Comparison of ENCODE assay signal across 24 mouse cellular contexts in genomic region chr2:58662661-58663060, GRCm38 (mm10).
DNase-seq lines count a peak whose midpoint lies in the region; ATAC-seq lines count a peak whose summit lies in the region.
"Had no signal": no experiment of that assay in that cellular context is flagged by ENCODE, and none has a peak within 500 bp of the region (broad histone marks: within the 10 kb centered on the region; RNA-seq: fewer than 3 reads in every experiment).

No protein-coding gene starts in this region.

- no peaks in the 10 kb centered on the region for H3K9me3 ChIP-seq in forebrain, embryonic 15.5 days
- H3K9me3 ChIP-seq in forebrain, embryonic 10.5 days = 0 out of 2 replicates have a peak, but pooled peaks cover 2% of the 10 kb centered on the region
- no peaks in the 10 kb centered on the region for H3K9me3 ChIP-seq in intestine, embryonic 14.5 days (ENCODE audit: control insufficient read depth, low read length)
- peaks cover 3% of the 10 kb centered on the region; the same call in 1 of the 2 replicates for H3K9me3 ChIP-seq in intestine, embryonic 16.5 days (ENCODE audit: control insufficient read depth, low read length)
- no peaks in the 10 kb centered on the region for H3K9me3 ChIP-seq in midbrain, embryonic 12.5 days
- 0 out of 2 replicates have a peak, but pooled peaks cover 4% of the 10 kb centered on the region for H3K9me3 ChIP-seq in midbrain, embryonic 10.5 days (replicated peaks)
- H3K9me3 ChIP-seq: embryonic facial prominence, embryonic 10.5 days; embryonic facial prominence, embryonic 12.5 days had no signal

- 0 out of 2 replicates have a peak overlapping the region, but pooled peaks have one; percentile 15 for H3K27ac ChIP-seq in forebrain, embryonic 15.5 days (replicated peaks)
- no peak overlapping the region for H3K27ac ChIP-seq in forebrain, embryonic 10.5 days
- H3K27ac ChIP-seq in intestine, embryonic 14.5 days (ENCODE audit: low read depth) = no peak overlapping the region
- no peak overlapping the region for H3K27ac ChIP-seq in intestine, embryonic 16.5 days (ENCODE audit: low read length)
- H3K27ac ChIP-seq in midbrain, embryonic 12.5 days (replicated peaks) = no peak overlapping the region
- no peak overlapping the region for H3K27ac ChIP-seq in midbrain, embryonic 10.5 days (replicated peaks)
- H3K27ac ChIP-seq: embryonic facial prominence, embryonic 10.5 days; embryonic facial prominence, embryonic 12.5 days had no signal

- no peak overlapping the region for H3K4me3 ChIP-seq in forebrain, embryonic 15.5 days
- no peak overlapping the region for H3K4me3 ChIP-seq in forebrain, embryonic 10.5 days
- H3K4me3 ChIP-seq in intestine, embryonic 14.5 days (ENCODE audit: low read depth, low read length) = no peak overlapping the region
- H3K4me3 ChIP-seq in intestine, embryonic 16.5 days (ENCODE audit: low read length) = no peak overlapping the region
- H3K4me3 ChIP-seq in midbrain, embryonic 12.5 days = no peak overlapping the region
- H3K4me3 ChIP-seq in midbrain, embryonic 10.5 days = no peak overlapping the region
- H3K4me3 ChIP-seq: embryonic facial prominence, embryonic 10.5 days; embryonic facial prominence, embryonic 12.5 days had no signal

- H3K4me1 ChIP-seq in forebrain, embryonic 15.5 days = peaks cover 33% of the 10 kb centered on the region
- peaks cover 8% of the 10 kb centered on the region; the same call in 1 of the 2 replicates for H3K4me1 ChIP-seq in forebrain, embryonic 10.5 days
- no peaks in the 10 kb centered on the region for H3K4me1 ChIP-seq in intestine, embryonic 14.5 days (replicated peaks; ENCODE audit: control insufficient read depth, insufficient read depth, low read length)
- no peaks in the 10 kb centered on the region for H3K4me1 ChIP-seq in intestine, embryonic 16.5 days (ENCODE audit: control insufficient read depth, insufficient read depth, low read length)
- peaks cover 12% of the 10 kb centered on the region for H3K4me1 ChIP-seq in midbrain, embryonic 12.5 days
- H3K4me1 ChIP-seq in midbrain, embryonic 10.5 days = peaks cover 36% of the 10 kb centered on the region

- 59% methylated on average over 9 of the region's 9 CpGs for WGBS in forebrain, embryonic 15.5 days
- 72% methylated on average over 9 of the region's 9 CpGs for WGBS in forebrain, embryonic 10.5 days
- WGBS in intestine, embryonic 14.5 days = 88% methylated on average over 9 of the region's 9 CpGs
- WGBS in intestine, embryonic 16.5 days = 85% methylated on average over 9 of the region's 9 CpGs
- 38% methylated on average over 9 of the region's 9 CpGs for WGBS in midbrain, embryonic 12.5 days
- WGBS in midbrain, embryonic 10.5 days = 59% methylated on average over 9 of the region's 9 CpGs

- no peak overlapping the region for H3K4me2 ChIP-seq in forebrain, embryonic 15.5 days (replicated peaks)
- no peak overlapping the region for H3K4me2 ChIP-seq in intestine, embryonic 14.5 days (ENCODE audit: low read length)
- no peak overlapping the region for H3K4me2 ChIP-seq in intestine, embryonic 16.5 days (ENCODE audit: low read depth, low read length)
- H3K4me2 ChIP-seq in midbrain, embryonic 12.5 days (replicated peaks) = no peak overlapping the region
- H3K4me2 ChIP-seq: embryonic facial prominence, embryonic 12.5 days had no signal

- ATAC-seq in forebrain, embryonic 15.5 days (replicated peaks) = no peak
- no peak for ATAC-seq in intestine, embryonic 14.5 days (replicated peaks; ENCODE audit: low FRiP score, low TSS enrichment, low read depth)
- no peak for ATAC-seq in intestine, embryonic 16.5 days
- ATAC-seq in midbrain, embryonic 12.5 days (ENCODE audit: low FRiP score, low read depth) = peak; percentile 71; the same call in 1 of the 2 replicates
- ATAC-seq: activated CD4-positive, CD25-positive, alpha-beta regulatory T cell, adult 4 months; CD4-positive, CD25-positive, alpha-beta regulatory T cell, adult 4 months; Patski had no signal

- peak; percentile 1 for DNase-seq in adrenal gland, postnatal 10 days
- no peak for DNase-seq in adrenal gland, postnatal 36 days
- DNase-seq in forebrain, embryonic 10.5 days (ENCODE audit: extremely low spot score, low spot score) = no peak
- peak; percentile 7 for DNase-seq in intestine, embryonic 14.5 days (ENCODE audit: low spot score)
- DNase-seq in midbrain, embryonic 10.5 days (ENCODE audit: low spot score) = no peak
- DNase-seq: adrenal gland, adult 8-10 months; adrenal gland, postnatal 25 days; B cell, adult 2 months; cerebellum, adult 11-12 months; cerebellum, adult 2 months; cerebellum, adult 9-10 months; cerebellum, postnatal 10 days; cerebellum, postnatal 25 days had no signal

- H3K36me3 ChIP-seq in forebrain, embryonic 15.5 days = no peaks in the 10 kb centered on the region
- no peaks in the 10 kb centered on the region for H3K36me3 ChIP-seq in forebrain, embryonic 10.5 days (replicated peaks)
- H3K36me3 ChIP-seq in intestine, embryonic 14.5 days (ENCODE audit: control insufficient read depth, insufficient read depth, low read length) = no peaks in the 10 kb centered on the region
- no peaks in the 10 kb centered on the region for H3K36me3 ChIP-seq in intestine, embryonic 16.5 days (ENCODE audit: control insufficient read depth, insufficient read depth, low read length)
- no peaks in the 10 kb centered on the region for H3K36me3 ChIP-seq in midbrain, embryonic 12.5 days
- H3K36me3 ChIP-seq in midbrain, embryonic 10.5 days = no peaks in the 10 kb centered on the region
- H3K36me3 ChIP-seq: embryonic facial prominence, embryonic 10.5 days; embryonic facial prominence, embryonic 12.5 days; G1E had no signal

- H3K9ac ChIP-seq in forebrain, embryonic 15.5 days (replicated peaks) = no peak overlapping the region
- no peak overlapping the region for H3K9ac ChIP-seq in intestine, embryonic 14.5 days (ENCODE audit: low read length)
- no peak overlapping the region for H3K9ac ChIP-seq in intestine, embryonic 16.5 days (ENCODE audit: low read depth, low read length)
- H3K9ac ChIP-seq in midbrain, embryonic 12.5 days (replicated peaks) = no peak overlapping the region
- H3K9ac ChIP-seq: embryonic facial prominence, embryonic 12.5 days; forebrain, postnatal 0 days had no signal

- H3K27me3 ChIP-seq in forebrain, embryonic 15.5 days = no peaks in the 10 kb centered on the region
- no peaks in the 10 kb centered on the region for H3K27me3 ChIP-seq in forebrain, embryonic 10.5 days (ENCODE audit: poor library complexity, severe bottlenecking)
- no peaks in the 10 kb centered on the region for H3K27me3 ChIP-seq in intestine, embryonic 14.5 days (replicated peaks; ENCODE audit: control insufficient read depth, insufficient read depth, low read length)
- no peaks in the 10 kb centered on the region for H3K27me3 ChIP-seq in intestine, embryonic 16.5 days (replicated peaks; ENCODE audit: control insufficient read depth, insufficient read depth, low read length)
- peaks cover 13% of the 10 kb centered on the region for H3K27me3 ChIP-seq in midbrain, embryonic 12.5 days
- H3K27me3 ChIP-seq in midbrain, embryonic 10.5 days (ENCODE audit: low read depth, poor library complexity, severe bottlenecking) = 0 out of 2 replicates have a peak, but pooled peaks cover 8% of the 10 kb centered on the region
- H3K27me3 ChIP-seq: CH12.LX; embryonic facial prominence, embryonic 12.5 days had no signal

Comparison
In these comparisons a context has a peak if more than half of its experiments do, and no peak if none do; other contexts are left out.
1. DNase-seq: peak in adrenal gland, postnatal 10 days (single experiment) and intestine, embryonic 14.5 days (single experiment); none in adrenal gland, postnatal 36 days (0 of 2), forebrain, embryonic 10.5 days (single experiment) and midbrain, embryonic 10.5 days (single experiment).